Mouse (Mus musculus): ENCODE data around the gene Qdpr. TPM values are rescaled to one million over a fixed set of nuclear protein-coding genes. Genes with fewer than 3 reads are reported as not detected.

The Qdpr gene
- total and polyA plus RNA-seq, 3 experiments: 34.8 to 82.6 (median 79.0) TPM

- Histone ChIP-seq H3K27me3 (replicated peaks) (no peaks in the 10 kb centered on the region), H3K36me3 (replicated peaks in 1 of 2; ENCODE audit: control insufficient read depth in 1 of 2, insufficient read depth in 1 of 2, low read length in 1 of 2) (no peaks in the 10 kb centered on the region), H3K9ac (ENCODE audit: insufficient read depth, low read depth) (no peak overlapping the region), H3K27ac (ENCODE audit: insufficient read depth, low read depth) (no peak overlapping the region), H3K4me1 (ENCODE audit: control insufficient read depth in 1 of 2, insufficient read depth in 2 of 2) (peaks cover 4 to 8% of the 10 kb centered on the region in 2 experiments), H3K79me2 (replicated peaks; ENCODE audit: control insufficient read depth, extremely low read depth, insufficient read depth, poor library complexity, severe bottlenecking) (no peaks in the 10 kb centered on the region), H3K4me3 (replicated peaks in 1 of 3; ENCODE audit: low read depth in 2 of 3, low read length in 2 of 3, poor library complexity in 1 of 3) (no peak overlapping the region), H3K4me2 (ENCODE audit: insufficient read depth, low read depth, poor library complexity, severe bottlenecking) (no peak overlapping the region), H3K9me3 (replicated peaks; ENCODE audit: low read length) (no peaks in the 10 kb centered on the region)
- dilution Hi-C loops (cut with MboI; ENCODE audit: extremely low pct_ligation_motif_present, extremely low pct_unique_long_range_greater_than_20kb, low sequenced_read_pairs): no loop called here
- in situ Hi-C loops (cut with MboI; ENCODE audit: low pct_ligation_motif_present, low pct_unique_long_range_greater_than_20kb, low sequenced_read_pairs): loop anchor here (10.0 kb wide), 1 partner anchor 187 kb away; the partner anchor contains the start of gene Ncapg
- no peak for TF ChIP-seq MYC (IDR thresholded peaks at IDR 0.05; ENCODE audit: low read depth, low read length)
- TF ChIP-seq E2F4 (IDR thresholded peaks at IDR 0.05; ENCODE audit: insufficient replicate concordance, low read depth, low read length): no peak
- TF ChIP-seq ZNF384 (IDR thresholded peaks at IDR 0.05; ENCODE audit: low read depth, low read length): no peak
- TF ChIP-seq PAX5 (IDR thresholded peaks at IDR 0.05; ENCODE audit: low read length): no peak
- TF ChIP-seq JUND (conservative IDR thresholded peaks at IDR 0.05; ENCODE audit: low read depth, low read length): no peak
- TF ChIP-seq ZKSCAN1 (IDR thresholded peaks at IDR 0.05; ENCODE audit: borderline replicate concordance, low read depth, low read length): no peak
- TF ChIP-seq CHD1 (IDR thresholded peaks at IDR 0.05; ENCODE audit: low read depth, low read length): no peak
- DNase-seq (ENCODE audit: extremely low read depth): no peak
Observed at GRCm38 (mm10) chr5:45477601-45478000, 27.6 kb upstream of the Qdpr start.

GRCm38 (mm10) chr5:45476288-45476687, 26.3 kb upstream of the Qdpr start:
- TF ChIP-seq RAD21 (IDR thresholded peaks at IDR 0.05; ENCODE audit: low read depth, low read length) (no peak), NELFE (IDR thresholded peaks at IDR 0.05; ENCODE audit: low read depth, low read length) (no peak), ZNF384 (IDR thresholded peaks at IDR 0.05; ENCODE audit: low read depth, low read length) (no peak), MAX (IDR thresholded peaks at IDR 0.05; ENCODE audit: low read length) (no peak), SMC3 (IDR thresholded peaks at IDR 0.05; ENCODE audit: low read depth, low read length) (no peak), CHD1 (IDR thresholded peaks at IDR 0.05; ENCODE audit: low read depth, low read length) (no peak), BHLHE40 (IDR thresholded peaks at IDR 0.05; ENCODE audit: low read depth, low read length) (no peak), POLR2A (IDR thresholded peaks at IDR 0.05; ENCODE audit: low read depth, low read length) (no peak), ZMIZ1 (IDR thresholded peaks at IDR 0.05; ENCODE audit: low read depth, low read length) (no peak), EP300 (IDR thresholded peaks at IDR 0.05; ENCODE audit: low read length) (no peak), ZKSCAN1 (IDR thresholded peaks at IDR 0.05; ENCODE audit: borderline replicate concordance, low read depth, low read length) (no peak), MAFK (IDR thresholded peaks at IDR 0.05; ENCODE audit: insufficient replicate concordance, low read length) (no peak), UBTF (IDR thresholded peaks at IDR 0.05; ENCODE audit: low read depth, low read length) (no peak), USF2 (conservative IDR thresholded peaks at IDR 0.05; ENCODE audit: low read depth, low read length) (no peak), JUN (IDR thresholded peaks at IDR 0.05; ENCODE audit: insufficient read depth, low read depth, low read length) (no peak)
- no peak for DNase-seq (ENCODE audit: extremely low read depth)
- no peak overlapping the region for H3K27ac ChIP-seq (ENCODE audit: insufficient read depth, low read depth)
- no peak overlapping the region for H3K4me3 ChIP-seq (replicated peaks in 1 of 3; ENCODE audit: low read depth in 2 of 3, low read length in 2 of 3, poor library complexity in 1 of 3)
- in situ Hi-C loops (cut with MboI; ENCODE audit: low pct_ligation_motif_present, low pct_unique_long_range_greater_than_20kb, low sequenced_read_pairs) (loop anchor here (10.0 kb wide), 1 partner anchor 189 kb away; the partner anchor contains the start of gene Ncapg), dilution Hi-C loops (cut with MboI; ENCODE audit: extremely low pct_ligation_motif_present, extremely low pct_unique_long_range_greater_than_20kb, low sequenced_read_pairs) (no loop called here)
- no peak overlapping the region for H3K9ac ChIP-seq (ENCODE audit: insufficient read depth, low read depth)
- H3K9me3 ChIP-seq (replicated peaks; ENCODE audit: low read length): no peaks in the 10 kb centered on the region
- peaks cover 4 to 8% of the 10 kb centered on the region in 2 experiments for H3K4me1 ChIP-seq (ENCODE audit: control insufficient read depth in 1 of 2, insufficient read depth in 2 of 2)
- H3K36me3 ChIP-seq (replicated peaks in 1 of 2; ENCODE audit: control insufficient read depth in 1 of 2, insufficient read depth in 1 of 2, low read length in 1 of 2): no peaks in the 10 kb centered on the region
- H3K4me2 ChIP-seq (ENCODE audit: insufficient read depth, low read depth, poor library complexity, severe bottlenecking): no peak overlapping the region
- no peaks in the 10 kb centered on the region for H3K27me3 ChIP-seq (replicated peaks)
- H3K79me2 ChIP-seq (replicated peaks; ENCODE audit: control insufficient read depth, extremely low read depth, insufficient read depth, poor library complexity, severe bottlenecking): no peaks in the 10 kb centered on the region
